Mouse (Mus musculus): ENCODE data around the gene Cntnap2. TPM values are rescaled to one million over a fixed set of nuclear protein-coding genes. Genes with fewer than 3 reads are reported as not detected.
"Not testable (repeated sequence)": the region's sequence is repeated elsewhere in the genome, so short reads cannot be mapped to it uniquely, and the experiment has no call there.

Gene Cntnap2
- total RNA-seq, 2 experiments from 2014 or later, result 14.9 to 17.7 TPM

- DNase-seq, result not testable (repeated sequence)
These were observed 2117.0 kb downstream of the Cntnap2 start for GRCm38 (mm10) chr6:47176157-47176555.

- DNase-seq, result not testable (repeated sequence)
These were observed 2122.2 kb downstream of the Cntnap2 start for GRCm38 (mm10) chr6:47181372-47181771.

- DNase-seq, result no peak
These were observed 2123.1 kb downstream of the Cntnap2 start for GRCm38 (mm10) chr6:47182252-47182651.

- DNase-seq, result no peak
These were observed 2123.6 kb downstream of the Cntnap2 start for GRCm38 (mm10) chr6:47182756-47183155.

GRCm38 (mm10) chr6:47183850-47184249, 2124.7 kb downstream of the Cntnap2 start:
- not testable (repeated sequence) for DNase-seq

GRCm38 (mm10) chr6:47188193-47188592, 2129.0 kb downstream of the Cntnap2 start:
- DNase-seq, result peak; percentile 43

GRCm38 (mm10) chr6:47188596-47188995, 2129.4 kb downstream of the Cntnap2 start:
- DNase-seq, result not testable (repeated sequence)

GRCm38 (mm10) chr6:47190282-47190681, 2131.1 kb downstream of the Cntnap2 start:
- no peak for DNase-seq

GRCm38 (mm10) chr6:47191277-47191800, 2132.2 kb downstream of the Cntnap2 start:
- peak; percentile 40 for DNase-seq

GRCm38 (mm10) chr6:47191940-47192339, 2132.8 kb downstream of the Cntnap2 start:
- DNase-seq, result no peak

GRCm38 (mm10) chr6:47192478-47192877, 2133.3 kb downstream of the Cntnap2 start:
- DNase-seq, result no peak

- no peak for DNase-seq
These were observed 2138.4 kb downstream of the Cntnap2 start for GRCm38 (mm10) chr6:47197570-47197969.

- no peak for DNase-seq
These were observed 2141.5 kb downstream of the Cntnap2 start for GRCm38 (mm10) chr6:47200671-47201070.

- no peak for DNase-seq
These were observed 2148.9 kb downstream of the Cntnap2 start for GRCm38 (mm10) chr6:47208031-47208430.

GRCm38 (mm10) chr6:47214731-47215130, 2155.6 kb downstream of the Cntnap2 start:
- no peak for DNase-seq

- not testable (repeated sequence) for DNase-seq
These were observed 2164.4 kb downstream of the Cntnap2 start for GRCm38 (mm10) chr6:47223578-47223977.

- not testable (repeated sequence) for DNase-seq
These were observed 2166.2 kb downstream of the Cntnap2 start for GRCm38 (mm10) chr6:47225391-47225790.

GRCm38 (mm10) chr6:47227601-47228000, 2168.4 kb downstream of the Cntnap2 start:
- no peak for DNase-seq

- DNase-seq, result no peak
These were observed 2169.6 kb downstream of the Cntnap2 start for GRCm38 (mm10) chr6:47228676-47229317.

GRCm38 (mm10) chr6:47231513-47231912, 2172.4 kb downstream of the Cntnap2 start:
- no peak for DNase-seq

GRCm38 (mm10) chr6:47239376-47239921, 2180.3 kb downstream of the Cntnap2 start:
- DNase-seq, result no peak

- DNase-seq, result no peak
These were observed 2182.2 kb downstream of the Cntnap2 start for GRCm38 (mm10) chr6:47241379-47241778.

GRCm38 (mm10) chr6:47243863-47244606, 2184.9 kb downstream of the Cntnap2 start:
- no peak for DNase-seq

Measured in gastrocnemius, postnatal 10 days (tissue).